Mouse (Mus musculus): ENCODE data around the gene Trmt5.
A peak's percentile ranks its signal among the peaks of the same experiment; 100 is the strongest.

The Trmt5 gene

DNA sequence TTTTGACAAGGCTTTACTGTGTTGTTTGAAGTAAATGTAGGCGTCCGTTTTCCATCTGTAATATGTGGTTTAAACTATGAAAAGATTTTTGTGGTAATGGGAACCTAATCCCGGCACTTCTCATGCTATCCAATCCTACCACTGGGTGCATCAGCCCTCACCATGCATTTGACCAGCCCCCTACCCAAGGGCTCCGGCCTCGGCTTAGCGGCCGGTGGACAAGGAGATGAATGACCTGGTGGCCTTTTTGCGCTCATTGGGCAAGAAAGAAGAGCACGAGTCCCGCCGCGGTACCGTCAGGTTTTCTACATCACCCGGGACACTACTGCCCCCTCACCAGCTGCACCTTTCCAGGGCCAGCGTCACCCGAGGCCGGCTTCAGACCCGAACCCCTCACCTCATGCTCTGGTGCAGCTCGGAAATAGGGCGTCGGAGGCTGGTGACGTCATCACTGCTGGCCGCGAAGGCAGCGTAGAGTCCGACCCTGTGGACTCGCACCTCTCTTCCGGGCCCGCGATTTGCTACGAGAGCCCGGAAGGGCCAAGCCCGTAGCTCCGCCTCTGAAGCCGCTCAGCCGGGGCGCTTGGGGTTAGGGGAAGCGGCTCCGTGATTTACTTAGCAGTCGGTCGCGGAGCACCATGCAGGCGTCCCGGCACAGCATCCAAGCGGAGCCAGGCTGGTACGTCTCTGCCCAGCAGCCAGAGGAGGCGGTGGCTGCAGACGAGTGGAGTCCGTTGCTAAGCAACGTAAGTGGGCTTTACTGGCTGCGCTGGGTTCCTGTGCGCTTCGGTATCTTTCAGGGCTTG is at the start of gene Trmt5, which contains the start of gene Slc38a6:
Gene Trmt5 (minus strand): TSS at position 424 of the 806 bp plus-strand sequence.
Gene Slc38a6 (plus strand): TSS at position 493 of the 806 bp plus-strand sequence.
- DNase-seq (ENCODE audit: low read depth), result peak; percentile 92

GRCm38 (mm10) chr12:73334051-73334551 is 47.6 kb upstream of the Trmt5 start:
- DNase-seq (ENCODE audit: low read depth), result no peak

DNA sequence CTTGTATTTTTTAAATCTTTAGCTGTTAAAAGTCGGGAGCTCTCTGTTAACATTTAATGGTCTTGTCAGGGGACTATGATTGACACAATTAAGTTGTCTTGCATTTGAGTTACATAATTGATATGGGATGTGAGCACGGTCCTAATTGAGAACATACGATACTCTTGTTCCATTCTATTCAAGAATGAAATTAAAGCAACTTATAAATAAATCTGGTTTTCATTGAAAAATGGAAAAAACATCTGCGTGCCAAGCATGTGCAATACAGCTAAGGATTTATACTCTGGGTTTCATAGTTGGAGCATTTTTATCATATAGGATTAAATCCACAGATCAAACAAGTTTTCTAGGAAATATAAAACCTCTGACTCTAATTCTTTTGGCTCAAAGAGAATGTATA is 46.2 kb upstream of the Trmt5 start:
- no peak for DNase-seq (ENCODE audit: low read depth)

DNA sequence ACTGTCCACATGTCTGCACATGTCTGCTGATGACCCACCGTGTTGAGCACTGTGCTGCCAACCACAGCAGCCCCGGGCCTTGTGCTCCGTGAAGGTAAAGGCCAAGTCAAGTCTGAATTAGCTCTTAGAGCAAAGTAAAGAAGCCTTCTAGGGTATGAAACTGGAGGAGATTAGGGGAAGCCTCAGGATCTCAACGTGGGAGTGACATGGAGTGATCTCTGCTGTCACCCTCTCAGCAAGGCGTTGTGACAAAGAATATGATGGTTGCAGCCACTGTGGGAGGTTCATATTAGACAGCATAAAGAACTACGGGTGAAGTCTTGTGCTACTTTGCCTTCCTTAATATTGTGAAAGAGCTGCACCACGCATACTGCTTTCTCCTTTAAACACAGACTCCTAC is 43.7 kb upstream of the Trmt5 start:
- DNase-seq (ENCODE audit: low read depth), result no peak

GRCm38 (mm10) chr12:73328448-73329167 is 42.1 kb upstream of the Trmt5 start:
- DNase-seq (ENCODE audit: low read depth), result no peak

DNA sequence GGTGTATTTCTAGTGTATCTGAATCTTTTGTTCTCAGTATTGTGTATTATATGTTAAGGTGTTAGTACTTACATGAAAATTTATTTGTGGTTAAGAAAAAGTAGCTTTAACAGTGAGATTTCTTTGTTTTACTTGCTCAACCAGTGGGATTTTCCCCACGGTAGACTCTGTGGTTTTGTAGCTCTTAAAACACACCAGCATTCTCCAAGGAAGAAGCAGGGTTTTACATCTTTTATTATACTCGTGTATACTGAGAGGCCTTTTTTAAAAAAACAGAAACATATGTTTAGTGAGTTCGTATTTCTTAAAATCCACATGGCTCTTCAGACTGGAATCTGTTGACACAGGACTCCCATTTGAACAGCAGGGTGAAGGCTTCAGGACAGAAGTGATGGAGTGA is 40.9 kb upstream of the Trmt5 start:
- DNase-seq (ENCODE audit: low read depth), result no peak

- no peak for DNase-seq (ENCODE audit: low read depth)
These were observed 39.1 kb upstream of the Trmt5 start for GRCm38 (mm10) chr12:73325617-73326016.

- DNase-seq (ENCODE audit: low read depth), result no peak
These were observed 38.7 kb upstream of the Trmt5 start for GRCm38 (mm10) chr12:73325181-73325580.

DNA sequence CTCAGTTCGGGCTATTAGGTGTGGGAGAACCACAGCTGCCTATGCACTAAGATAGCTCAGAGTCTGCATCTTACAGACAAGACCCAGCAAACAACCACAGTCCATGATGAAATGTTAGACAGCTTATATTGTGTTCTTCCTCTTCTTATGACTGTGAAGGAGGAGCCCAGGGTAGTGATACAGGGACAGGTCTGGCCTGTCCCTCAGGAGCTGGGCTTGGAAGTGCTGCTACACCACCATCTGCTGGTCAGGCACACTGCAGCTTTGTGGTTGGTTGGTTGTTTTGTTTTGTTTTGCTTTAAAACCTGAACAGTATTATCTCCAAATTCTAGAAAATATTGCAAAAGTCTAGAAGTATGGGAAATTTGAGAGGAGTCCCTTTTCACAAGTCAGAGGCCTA is 38.2 kb upstream of the Trmt5 start:
- no peak for DNase-seq (ENCODE audit: low read depth)

DNA sequence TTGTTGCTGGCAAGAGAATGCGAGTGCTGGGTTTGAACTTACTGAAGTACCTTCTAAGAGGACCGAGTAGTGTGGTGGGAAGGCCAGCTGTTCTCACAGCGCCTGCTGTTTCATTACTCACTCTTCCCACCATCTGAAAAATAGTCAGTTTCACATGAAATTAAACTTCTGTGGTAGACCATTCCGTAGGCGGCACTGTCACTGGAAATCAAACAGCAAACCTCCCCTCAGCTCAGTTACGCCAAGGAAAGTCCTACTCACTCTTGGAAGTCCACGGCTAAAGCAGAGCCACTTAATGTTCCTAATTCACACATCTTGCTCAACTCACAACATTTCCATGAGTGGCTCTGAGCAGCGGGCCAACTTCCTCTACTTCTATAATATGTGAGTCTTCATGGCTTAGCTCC is 37.7 kb upstream of the Trmt5 start:
- DNase-seq (ENCODE audit: low read depth), result no peak

DNA sequence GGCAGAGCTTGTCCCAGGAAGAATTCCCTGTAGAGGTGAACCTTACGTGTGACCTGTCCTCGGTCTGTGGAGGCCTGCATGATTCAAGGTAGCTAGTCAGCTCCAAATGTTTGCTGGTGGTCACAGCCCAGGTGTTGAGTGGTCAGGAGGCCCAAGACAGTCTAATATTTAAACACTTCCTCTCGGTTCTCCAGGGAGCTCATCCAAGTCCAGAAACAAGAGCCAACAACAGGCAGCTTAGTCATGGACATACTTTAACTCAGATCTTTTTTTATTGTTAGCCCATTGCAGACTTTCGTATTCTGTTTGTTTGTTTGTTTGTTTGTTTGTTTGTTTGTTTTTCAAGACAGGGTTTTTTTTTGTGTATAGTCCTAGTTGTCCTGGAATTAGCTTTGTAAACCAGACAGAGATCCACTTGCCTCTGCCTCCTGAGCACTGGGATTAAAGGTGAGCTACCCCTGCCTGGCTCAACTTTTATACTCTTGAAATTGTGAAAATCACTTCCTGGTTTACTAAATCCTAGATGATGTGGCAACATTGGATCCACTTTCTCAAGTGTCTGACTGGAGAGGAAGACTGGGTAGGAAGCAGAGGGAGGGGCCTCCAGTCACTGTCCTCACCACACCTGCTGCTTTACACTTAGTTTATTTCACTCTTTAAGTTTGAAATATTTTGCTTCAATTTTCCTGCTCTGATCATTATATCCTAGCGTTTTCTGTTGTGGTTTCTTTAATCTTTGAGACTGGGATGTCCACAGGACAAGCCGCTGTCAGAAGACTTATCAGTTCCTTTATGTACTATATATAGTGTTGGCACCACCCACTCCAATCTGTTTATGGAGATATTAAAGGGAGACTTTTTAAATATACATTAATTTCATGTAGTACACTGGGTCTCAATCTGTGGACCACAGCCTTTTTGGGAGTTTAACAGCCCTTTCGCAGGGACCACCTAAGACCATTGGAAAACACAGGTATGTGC is 31.5 kb upstream of the Trmt5 start:
- no peak for DNase-seq (ENCODE audit: low read depth)

- no peak for DNase-seq (ENCODE audit: low read depth)
These were observed 22.2 kb upstream of the Trmt5 start for GRCm38 (mm10) chr12:73308711-73309110.

DNA sequence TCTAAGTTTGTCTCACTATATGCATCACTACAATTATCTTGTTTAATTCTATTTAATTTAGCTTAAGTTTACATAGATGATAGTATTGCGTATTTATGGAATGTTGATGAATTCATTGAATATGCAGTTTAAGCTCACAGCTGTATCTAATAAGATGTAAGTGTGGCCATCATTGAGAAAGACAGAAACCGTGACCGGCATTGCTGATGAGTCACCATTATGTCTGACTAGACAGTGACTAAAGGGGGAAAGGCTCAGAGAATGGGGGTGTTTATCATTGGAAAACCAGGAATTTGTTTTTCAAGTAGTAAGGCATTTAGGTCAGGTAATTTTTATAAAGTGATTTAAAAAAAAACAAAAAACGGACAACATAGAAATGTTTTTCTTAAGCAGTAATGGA is 21.2 kb upstream of the Trmt5 start:
- no peak for DNase-seq (ENCODE audit: low read depth)

GRCm38 (mm10) chr12:73304636-73305035 is 18.1 kb upstream of the Trmt5 start:
- DNase-seq (ENCODE audit: low read depth), result no peak

GRCm38 (mm10) chr12:73300531-73300930 is 14.0 kb upstream of the Trmt5 start:
- no peak for DNase-seq (ENCODE audit: low read depth)

DNA sequence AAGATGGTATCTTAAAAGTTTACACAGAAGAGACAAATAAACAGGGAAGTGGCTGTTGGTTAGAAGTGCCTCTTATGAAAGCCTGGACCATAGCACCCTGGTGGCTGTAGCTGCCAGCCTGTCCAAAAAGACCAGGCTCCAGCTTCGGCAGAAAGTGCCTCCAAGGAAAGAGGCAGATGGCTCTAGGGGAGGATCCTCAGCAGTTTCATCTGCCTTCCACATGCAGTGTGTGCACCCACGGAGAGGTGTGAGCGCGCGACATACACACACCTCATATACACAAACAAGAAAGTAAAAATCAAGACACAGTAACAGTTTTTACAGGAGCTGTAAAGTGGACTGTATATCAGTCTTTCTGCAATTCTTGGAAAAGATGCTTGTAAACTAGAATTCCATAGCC is 12.1 kb upstream of the Trmt5 start:
- DNase-seq (ENCODE audit: low read depth), result no peak

GRCm38 (mm10) chr12:73295505-73296140 is 9.1 kb upstream of the Trmt5 start:
- no peak for DNase-seq (ENCODE audit: low read depth)

DNA sequence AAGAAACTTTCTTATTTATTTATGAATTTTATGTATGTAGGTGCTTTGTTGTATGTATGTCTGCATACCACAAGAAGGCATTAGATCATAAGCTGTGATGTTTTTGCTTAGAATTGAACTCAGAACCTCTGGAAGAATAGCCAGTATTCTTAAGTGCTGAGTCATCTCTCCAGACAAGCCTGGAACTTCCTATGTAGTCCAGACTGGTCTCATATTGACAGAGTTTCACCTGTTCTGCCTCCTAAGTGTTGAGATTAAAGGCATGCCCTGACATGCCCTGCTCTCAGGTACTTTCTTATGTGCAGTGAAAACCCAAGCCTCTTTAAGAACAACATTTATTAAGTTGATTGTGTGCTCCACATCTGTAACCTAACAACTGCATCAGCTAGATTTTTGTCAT is 8.4 kb upstream of the Trmt5 start:
- DNase-seq (ENCODE audit: low read depth), result no peak

GRCm38 (mm10) chr12:73288626-73289025 is 2.1 kb upstream of the Trmt5 start:
- no peak for DNase-seq (ENCODE audit: low read depth)

DNA sequence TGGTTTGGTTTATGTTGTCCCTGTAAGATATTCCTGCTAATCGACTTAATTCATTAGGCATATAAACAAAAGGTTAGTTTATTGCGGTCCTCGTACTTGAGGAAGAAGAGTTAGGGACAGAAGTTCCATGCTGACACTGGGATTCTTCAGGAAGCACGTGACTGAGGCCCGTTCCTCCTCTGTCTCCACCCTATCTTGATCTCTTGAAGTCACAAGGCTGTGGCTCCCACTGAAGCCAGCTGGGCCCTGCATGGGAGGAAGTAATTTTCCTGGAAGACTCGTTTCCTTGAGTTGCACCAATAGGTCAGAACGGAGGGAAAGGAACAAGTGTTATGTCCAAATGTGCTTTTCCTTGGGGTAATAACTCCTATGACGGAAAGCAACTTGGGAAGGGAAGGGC is 1.1 kb upstream of the Trmt5 start:
- peak; percentile 6 for DNase-seq (ENCODE audit: low read depth)

GRCm38 (mm10) chr12:73274921-73275320 is 11.6 kb downstream of the Trmt5 start:
- DNase-seq (ENCODE audit: low read depth), result no peak

DNA sequence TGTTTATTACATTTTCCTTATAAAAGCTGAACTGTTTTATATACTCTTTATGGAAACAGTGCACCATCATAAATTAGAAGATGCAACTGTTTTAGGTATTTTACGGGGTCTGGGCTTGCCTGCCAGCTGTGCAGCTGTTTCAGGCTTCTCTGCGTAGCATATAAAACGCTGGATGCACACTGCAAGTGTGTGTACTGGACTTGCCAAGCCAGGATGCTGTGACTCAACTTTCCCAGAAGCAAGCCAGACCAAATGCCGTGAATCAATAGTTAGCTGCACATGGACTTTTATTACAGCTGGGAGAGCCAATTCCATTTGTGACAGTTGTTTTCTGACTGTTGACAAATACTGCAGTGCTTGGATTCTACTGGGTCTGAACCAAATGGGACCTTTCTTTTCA is 16.6 kb downstream of the Trmt5 start:
- DNase-seq (ENCODE audit: low read depth), result no peak

Measured in naive thymus-derived CD4-positive, alpha-beta T cell, adult 2 months (primary cell).